Mouse (Mus musculus) skeletal muscle tissue, postnatal 0 days (tissue): Measurements from ENCODE around the gene Gm4553. TPM values are rescaled to one million over a fixed set of nuclear protein-coding genes. Genes with fewer than 3 reads are reported as not detected.

ENCODE experiments used
- polyA plus RNA-seq: library from polyadenylated mRNA; unstranded; fragments of >200 nt; fragmentation: Nextera tagmentation; extraction: Ambion mirVana; gene quantifications from 2 replicates; pipeline ENCODE4 v1.2.1, GENCODE M21; 2015

Gm4553 gene
- not detected in 2 replicates for polyA plus RNA-seq

GRCm38 (mm10) chr7:142165639-142166038 is at the start of gene Gm4553:
Gene Gm4553, minus strand, starts transcription at chr7:142165739.

GRCm38 (mm10) chr7:142211559-142211958 is 46.0 kb upstream of the Gm4553 start, which contains the start of gene Gm7579:
Gene Gm7579, plus strand, starts transcription at chr7:142211859.

GRCm38 (mm10) chr7:142201064-142201463 is 35.5 kb upstream of the Gm4553 start, which contains the start of gene Krtap5-3:
Gene Krtap5-3, plus strand, starts transcription at chr7:142201364.

GRCm38 (mm10) chr7:142190289-142190688 is 24.8 kb upstream of the Gm4553 start, which contains the start of gene Gm10153:
Gene Gm10153, minus strand, starts transcription at chr7:142190389.

GRCm38 (mm10) chr7:142175905-142176304 is 10.4 kb upstream of the Gm4553 start, which contains the start of gene Krtap5-2:
Gene Krtap5-2, minus strand, starts transcription at chr7:142176005.

GRCm38 (mm10) chr7:142157013-142157412 is 8.5 kb downstream of the Gm4553 start, which contains the start of gene Gm29735:
Gene Gm29735, minus strand, starts transcription at chr7:142157113.

GRCm38 (mm10) chr7:142144507-142144906 is 21.0 kb downstream of the Gm4553 start, which contains the start of gene Gm45337:
Gene Gm45337, minus strand, starts transcription at chr7:142144607.

GRCm38 (mm10) chr7:142135934-142136333 is 29.6 kb downstream of the Gm4553 start, which contains the start of gene Gm39115:
Gene Gm39115, minus strand, starts transcription at chr7:142136034.

GRCm38 (mm10) chr7:142120629-142121028 is 44.9 kb downstream of the Gm4553 start, which contains the start of gene Gm45618:
Gene Gm45618, minus strand, starts transcription at chr7:142120729.

Other genes starting within 250 kb of the Gm4553 start
- 23.8 and 24.4 TPM in 2 replicates for gene Tollip, start 247.2 kb downstream of the Gm4553 start, polyA plus RNA-seq
- 0.43 and 0.74 TPM in 2 replicates for gene Brsk2, start 216.0 kb downstream of the Gm4553 start, polyA plus RNA-seq
- 61.1 and 65.1 TPM in 2 replicates for gene Mob2, start 104.7 kb downstream of the Gm4553 start, polyA plus RNA-seq
- 6.7 and 7.6 TPM in 2 replicates for gene Dusp8, start 69.9 kb downstream of the Gm4553 start, polyA plus RNA-seq
- gene Gm45618, start 45.0 kb downstream of the Gm4553 start, polyA plus RNA-seq, result not detected in 2 replicates
- not detected in 2 replicates for gene Gm39115, start 29.7 kb downstream of the Gm4553 start, polyA plus RNA-seq
- not detected in 2 replicates for gene Gm45337, start 21.1 kb downstream of the Gm4553 start, polyA plus RNA-seq
- not detected in 2 replicates for gene Gm29735, start 8.6 kb downstream of the Gm4553 start, polyA plus RNA-seq
- not detected in 2 replicates for gene Krtap5-2, start 10.3 kb upstream of the Gm4553 start, polyA plus RNA-seq
- not detected in 2 replicates for gene Gm10153, start 24.6 kb upstream of the Gm4553 start, polyA plus RNA-seq
- not detected in 2 replicates for gene Krtap5-3, start 35.6 kb upstream of the Gm4553 start, polyA plus RNA-seq
- not detected in 2 replicates for gene Gm7579, start 46.1 kb upstream of the Gm4553 start, polyA plus RNA-seq
- not detected in 2 replicates for gene Krtap5-5, start 64.2 kb upstream of the Gm4553 start, polyA plus RNA-seq
- not detected in 2 replicates for gene Gm40460, start 75.3 kb upstream of the Gm4553 start, polyA plus RNA-seq
- not detected in 2 replicates for gene Gm2431, start 92.6 kb upstream of the Gm4553 start, polyA plus RNA-seq
- not detected in 2 replicates for gene Gm4559, start 108.6 kb upstream of the Gm4553 start, polyA plus RNA-seq
- gene Krtap5-1, start 131.4 kb upstream of the Gm4553 start, polyA plus RNA-seq, result not detected in 2 replicates
- gene Krtap5-4, start 137.8 kb upstream of the Gm4553 start, polyA plus RNA-seq, result not detected in 2 replicates
- gene Ifitm10, start 208.0 kb upstream of the Gm4553 start, polyA plus RNA-seq, result 0.92 and 1.7 TPM in 2 replicates
- 1.6 TPM in 1 of 2 replicates, not detected in the other for gene Gm49369, start 216.9 kb upstream of the Gm4553 start, polyA plus RNA-seq
- 340 and 391 TPM in 2 replicates for gene Ctsd, start 222.3 kb upstream of the Gm4553 start, polyA plus RNA-seq